ENCODE assay signal across 8 mouse cellular contexts in genomic region chr5:123906976-123907630, GRCm38 (mm10). TPM values are rescaled to one million over a fixed set of nuclear protein-coding genes. Genes with fewer than 3 reads are reported as not detected.
DNase-seq lines count a peak whose midpoint lies in the region; ATAC-seq lines count a peak whose summit lies in the region.

Denr (plus strand) TSS chr5:123907175.

- ATAC-seq in hindbrain, embryonic 13.5 days (ENCODE audit: low FRiP score), result peak; percentile 94

- peak within 1 kb of the TSS; percentile 96 for H3K4me2 ChIP-seq in hindbrain, embryonic 13.5 days

- peak within 1 kb of the TSS; percentile 98 for H3K4me3 ChIP-seq in hindbrain, embryonic 13.5 days

- peak within 1 kb of the TSS; percentile 100 for H3K9ac ChIP-seq in hindbrain, embryonic 13.5 days

- peak; percentile 100 for DNase-seq in Muller cell, postnatal 12 days (ENCODE audit: inconsistent ontology term)
- DNase-seq in cerebellum, adult 9-11 months, result peak; percentile 98
- peak; percentile 94 to 99 for DNase-seq in frontal cortex, postnatal 10 days (ENCODE audit: low spot score in 2 of 2)
- DNase-seq in layer of hippocampus, postnatal 25 days (ENCODE audit: extremely low spot score in 1 of 2, low spot score in 1 of 2), result peak; percentile 99 to 100
- peak; percentile 99 for DNase-seq in lung, postnatal 25 days (ENCODE audit: low spot score)
- DNase-seq in retina, embryonic 14.5 days (ENCODE audit: low spot score), result peak; percentile 99
- peak; percentile 100 for DNase-seq in thymus, postnatal 4 days

- H3K27me3 ChIP-seq in hindbrain, embryonic 13.5 days, result no peaks in the 10 kb centered on the region

- WGBS in hindbrain, embryonic 13.5 days, result under 1% methylated on average over 51 of the region's 61 CpGs

- peaks cover 33% of the 10 kb centered on the region for H3K4me1 ChIP-seq in hindbrain, embryonic 13.5 days (replicated peaks)

- H3K36me3 ChIP-seq in hindbrain, embryonic 13.5 days, result peaks cover 33% of the 10 kb centered on the region

- H3K27ac ChIP-seq in hindbrain, embryonic 13.5 days, result peak within 1 kb of the TSS; percentile 89

- H3K9me3 ChIP-seq in hindbrain, embryonic 13.5 days, result no peaks in the 10 kb centered on the region

RNA-seq across cellular contexts. Expression of gene Denr, which starts in this region (rescaled TPM):
- 143 and 146 TPM in 2 replicates for polyA plus RNA-seq in hindbrain, embryonic 13.5 days (2015; fragmentation: Nextera tagmentation; extraction: Ambion mirVana)
- 10 to 100 TPM; 60.5 to 62.0 TPM for total RNA-seq in layer of hippocampus, postnatal 25 days (2021)

Comparison
In these comparisons a context has a peak if more than half of its experiments do, and no peak if none do; other contexts are left out.
1. Peak in every context shown above with its lines: DNase-seq, ATAC-seq, H3K4me3 ChIP-seq and H3K27ac ChIP-seq.